Mouse (Mus musculus): ENCODE results near the gene Kctd3.
"Not testable (repeated sequence)": the region's sequence is repeated elsewhere in the genome, so short reads cannot be mapped to it uniquely, and the experiment has no call there.

Gene Kctd3

GRCm38 (mm10) chr1:189007239-189007979 is at the start of gene Kctd3:
Gene Kctd3 (minus strand): TSS chr1:189007841.
- peak; percentile 96 for DNase-seq

DNA sequence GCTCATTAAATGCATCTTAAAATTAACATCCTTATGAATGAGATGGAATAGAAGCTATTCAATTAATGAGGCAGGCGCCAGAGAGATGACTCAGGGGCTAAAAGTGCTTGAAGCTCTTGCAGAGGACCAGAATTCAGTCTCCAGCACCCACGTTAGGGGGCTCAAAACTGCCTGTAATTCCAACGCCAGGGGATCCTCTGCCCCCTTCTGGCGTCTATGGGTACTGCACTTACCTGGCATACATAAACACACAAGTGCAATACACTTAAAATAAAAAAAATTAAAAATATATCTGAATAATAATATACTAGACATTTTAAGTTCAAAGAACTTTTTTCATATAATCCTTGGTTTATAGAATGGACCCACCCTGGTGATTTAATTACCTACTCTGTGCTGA is 49.8 kb upstream of the Kctd3 start:
- DNase-seq, result no peak

GRCm38 (mm10) chr1:189055933-189056332 is 48.3 kb upstream of the Kctd3 start:
- no peak for DNase-seq

- DNase-seq, result no peak
These were observed 47.4 kb upstream of the Kctd3 start for GRCm38 (mm10) chr1:189054941-189055551.

DNA sequence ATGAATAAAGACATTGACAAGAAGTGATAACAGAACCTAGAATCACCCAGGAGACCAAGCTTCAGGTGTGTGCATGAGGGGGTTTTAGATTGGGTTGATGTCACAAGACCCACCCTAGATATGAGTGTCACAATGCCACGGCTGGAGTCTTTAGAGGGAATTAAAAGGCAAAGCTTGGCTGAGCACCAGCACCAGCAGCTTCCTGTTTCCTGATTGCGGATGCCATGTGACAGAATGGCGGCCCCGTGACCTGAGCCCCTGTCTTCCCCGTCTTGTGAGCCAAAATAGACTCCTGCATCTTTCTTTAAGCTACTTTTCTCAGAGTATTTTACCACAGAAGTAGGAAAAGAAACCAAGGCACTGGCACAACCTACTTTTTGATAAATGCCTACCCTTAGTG is 46.5 kb upstream of the Kctd3 start:
- DNase-seq, result no peak

- no peak for DNase-seq
These were observed 44.5 kb upstream of the Kctd3 start for GRCm38 (mm10) chr1:189052189-189052588.

DNA sequence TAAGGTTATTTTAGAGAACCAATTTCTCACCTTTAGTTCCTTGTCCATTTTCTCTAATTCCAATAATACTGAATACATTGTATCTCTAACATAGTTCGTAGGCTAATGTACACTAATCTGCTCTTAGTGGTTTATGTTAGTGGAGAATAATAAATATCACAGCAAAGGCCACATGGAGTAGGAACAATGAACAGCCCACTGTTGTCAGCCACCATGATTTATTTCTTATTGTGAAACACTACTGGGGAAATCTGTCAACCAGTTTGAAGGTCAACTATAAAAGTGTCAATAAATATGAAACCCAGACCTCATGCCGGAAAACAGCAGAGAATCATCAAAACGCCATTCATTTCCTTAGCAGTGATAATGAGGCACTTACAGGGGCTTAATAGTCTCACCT is 42.5 kb upstream of the Kctd3 start:
- no peak for DNase-seq

- DNase-seq, result no peak
These were observed 40.7 kb upstream of the Kctd3 start for GRCm38 (mm10) chr1:189048331-189048730.

DNA sequence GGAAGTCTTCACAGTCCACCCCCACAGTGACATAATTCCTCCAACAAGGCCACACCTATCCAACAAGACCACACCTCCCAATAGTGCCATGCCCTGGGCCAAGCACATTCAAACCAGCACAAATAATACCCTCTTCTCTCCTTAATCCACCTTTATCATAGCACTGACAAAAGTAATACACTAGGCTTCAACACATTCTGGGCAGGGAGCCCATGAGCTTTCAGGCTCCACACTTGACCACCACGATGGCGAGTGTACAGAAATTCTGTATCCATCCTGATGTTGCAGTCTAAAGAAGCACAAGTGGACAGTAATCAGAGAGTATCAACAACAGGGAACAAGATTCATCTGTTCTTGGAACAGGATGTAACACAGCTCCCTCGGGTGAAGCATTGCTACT is 40.3 kb upstream of the Kctd3 start:
- DNase-seq, result no peak

DNA sequence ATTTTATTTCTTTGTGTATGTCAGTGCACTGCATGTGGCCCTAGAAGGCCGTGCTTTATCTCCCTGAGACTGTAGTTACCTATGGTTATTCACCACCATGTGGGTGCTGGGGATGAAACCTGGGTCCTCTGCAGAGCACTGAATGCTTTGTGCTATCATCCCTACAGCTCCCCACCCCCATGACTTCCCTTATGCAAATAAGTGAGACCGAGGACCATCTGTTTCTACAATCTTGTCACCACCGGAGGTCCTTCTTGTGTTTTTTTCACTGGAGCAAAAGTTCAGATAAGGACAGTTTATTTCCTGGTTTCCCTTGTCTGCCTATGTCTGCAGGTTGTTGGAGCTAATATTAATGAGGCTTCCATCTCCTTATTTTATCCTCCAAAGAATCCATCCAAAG is 39.2 kb upstream of the Kctd3 start:
- no peak for DNase-seq

DNA sequence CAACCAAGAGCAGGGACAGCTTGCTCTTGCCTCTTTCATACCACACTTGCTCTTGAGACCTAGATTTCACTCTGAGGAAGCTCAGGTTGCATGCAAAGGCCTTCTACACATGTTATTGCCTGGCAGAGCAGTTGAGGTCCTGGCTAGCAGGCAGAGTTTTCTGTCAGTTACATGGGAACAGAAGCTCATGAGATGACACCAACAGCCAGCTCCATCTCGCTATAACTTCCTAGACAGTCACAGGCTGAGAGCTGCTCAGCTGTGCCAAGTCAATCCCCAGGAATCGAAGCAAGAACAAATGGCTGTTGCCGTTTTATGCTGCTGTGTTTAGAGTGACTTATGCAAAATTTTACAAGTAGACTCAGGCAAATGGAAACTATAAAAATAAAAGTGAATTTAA is 38.7 kb upstream of the Kctd3 start:
- no peak for DNase-seq

GRCm38 (mm10) chr1:189041261-189041660 is 33.6 kb upstream of the Kctd3 start:
- no peak for DNase-seq

DNA sequence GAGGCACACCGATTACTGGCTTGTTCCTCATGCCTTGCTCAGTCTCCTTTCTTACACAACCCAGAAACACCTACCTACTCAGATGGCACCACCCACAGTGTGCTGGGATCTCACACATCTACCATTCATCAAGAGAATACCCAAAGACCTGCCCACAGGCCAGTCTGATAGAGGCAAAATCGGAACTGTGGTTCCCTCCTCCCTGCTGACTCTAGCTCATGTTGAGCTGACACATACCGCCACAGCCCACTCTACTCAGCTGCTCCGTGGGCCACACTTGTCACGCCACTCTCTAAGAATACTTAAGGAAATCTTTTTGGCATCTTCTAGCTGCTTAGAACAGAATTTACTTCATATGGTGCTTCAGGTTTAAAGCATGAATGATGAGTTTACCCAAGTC is 31.7 kb upstream of the Kctd3 start:
- no peak for DNase-seq

GRCm38 (mm10) chr1:189032817-189033216 is 25.2 kb upstream of the Kctd3 start:
- not testable (repeated sequence) for DNase-seq

DNA sequence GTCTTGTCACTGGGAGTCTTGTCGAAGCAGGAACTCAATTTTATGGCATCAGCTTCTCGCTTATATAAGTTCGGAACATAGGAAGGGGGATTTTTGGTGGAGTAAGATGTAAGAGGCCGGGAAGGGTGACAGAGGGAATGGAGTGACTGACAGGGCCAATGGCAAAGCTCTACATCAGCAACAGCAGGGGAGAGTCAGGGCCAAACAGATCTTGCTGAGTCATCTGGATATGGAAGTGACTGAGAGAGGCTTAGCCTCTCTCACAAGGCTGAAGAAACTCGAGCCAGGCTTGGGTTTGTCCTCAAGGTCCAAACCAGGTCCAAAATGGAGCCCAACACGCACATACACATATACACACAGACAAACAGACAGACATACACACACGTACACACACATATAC is 23.3 kb upstream of the Kctd3 start:
- DNase-seq, result no peak

DNA sequence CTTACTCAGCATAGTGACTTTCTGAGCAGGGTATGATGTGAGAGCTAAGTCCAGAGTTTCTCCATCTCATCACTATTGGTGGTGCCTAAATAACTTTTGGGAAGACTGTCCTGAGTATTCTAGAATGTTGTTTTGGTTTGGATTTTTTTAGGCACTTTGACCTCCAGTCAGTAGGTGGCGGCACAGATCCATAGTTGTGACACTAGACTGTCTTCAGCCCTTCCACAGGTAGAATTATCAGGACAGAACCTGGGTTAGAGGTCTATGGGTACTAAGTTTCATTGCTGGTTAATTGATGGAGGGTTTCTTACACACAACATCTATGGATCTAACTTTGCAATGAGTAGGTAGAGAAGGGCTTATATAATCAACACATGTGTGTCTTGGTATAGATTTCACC is 20.6 kb upstream of the Kctd3 start:
- no peak for DNase-seq

DNA sequence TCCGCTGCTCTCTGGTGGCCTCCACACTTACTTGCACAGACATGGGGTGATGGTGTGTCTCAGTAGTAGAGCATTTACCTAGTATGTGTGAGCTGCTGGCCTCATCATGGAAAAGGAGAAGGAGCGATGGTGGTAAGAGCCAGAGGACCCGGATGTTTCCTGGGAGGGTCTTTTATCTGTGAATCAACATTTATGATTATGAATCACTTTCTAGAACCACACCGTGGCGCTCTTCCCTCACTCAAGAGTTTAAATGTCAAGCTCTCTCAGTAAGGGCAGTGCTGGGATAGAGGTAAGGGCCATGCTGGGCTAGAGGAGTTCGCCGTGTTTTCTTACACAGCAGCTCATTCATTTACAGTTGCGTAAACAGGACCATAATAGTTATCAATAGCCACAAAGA is 19.2 kb upstream of the Kctd3 start:
- no peak for DNase-seq

DNA sequence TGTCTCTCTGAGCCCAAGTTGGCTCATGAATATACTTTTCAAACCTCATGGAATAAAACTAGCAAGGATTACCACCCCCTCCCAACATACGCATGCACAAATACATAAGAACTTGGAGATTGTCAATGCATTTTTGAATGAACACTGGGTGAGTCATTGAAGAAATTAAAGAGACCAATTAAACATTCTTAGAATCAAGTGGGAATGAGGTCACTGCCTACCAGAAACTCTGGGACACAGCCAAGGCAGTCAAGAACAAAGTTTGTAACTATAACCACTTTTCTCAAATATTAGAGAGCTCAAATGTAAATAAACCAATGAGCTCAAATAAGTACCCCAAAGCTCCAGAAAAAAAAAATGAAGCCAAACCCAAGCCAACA is 16.1 kb upstream of the Kctd3 start:
- no peak for DNase-seq

DNA sequence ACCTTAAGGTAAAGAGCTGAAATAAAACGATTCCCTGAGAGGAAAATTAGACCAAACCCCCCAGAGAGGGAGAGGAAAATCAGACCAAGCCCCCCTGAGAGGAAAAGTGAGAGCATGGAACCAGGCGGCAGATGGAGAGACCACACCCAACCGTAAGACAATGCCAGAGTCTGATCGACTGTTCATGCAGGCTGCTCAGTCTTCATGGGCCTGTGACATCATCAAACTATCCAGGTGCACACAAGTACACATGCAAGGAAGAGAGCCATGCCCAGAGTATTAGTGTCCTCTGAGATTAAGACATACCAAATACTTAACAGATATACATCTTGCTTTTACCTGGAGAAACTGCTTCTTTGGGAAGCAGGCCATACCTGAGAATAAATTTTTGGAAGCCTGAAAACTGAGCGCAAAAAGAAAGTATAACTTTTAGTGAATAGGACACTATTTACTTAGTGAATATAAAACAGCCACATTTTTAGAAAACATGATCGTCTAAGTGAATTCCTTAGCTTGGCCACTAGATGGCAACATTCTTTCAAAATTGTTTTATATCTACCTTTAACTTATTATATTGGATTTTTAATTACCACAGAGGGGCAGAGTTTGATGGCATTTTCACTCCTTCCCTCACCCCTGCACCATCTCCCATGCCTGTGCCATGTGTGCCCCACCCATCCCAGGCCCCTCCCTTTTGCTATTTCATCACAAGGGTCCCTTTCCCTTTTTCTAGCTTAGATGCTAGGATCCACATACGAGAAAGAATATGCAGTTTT is 15.5 kb upstream of the Kctd3 start:
- DNase-seq, result no peak

- no peak for DNase-seq
These were observed 7.7 kb upstream of the Kctd3 start for GRCm38 (mm10) chr1:189015372-189015771.

- DNase-seq, result no peak
These were observed 5.9 kb upstream of the Kctd3 start for GRCm38 (mm10) chr1:189013587-189013921.

DNA sequence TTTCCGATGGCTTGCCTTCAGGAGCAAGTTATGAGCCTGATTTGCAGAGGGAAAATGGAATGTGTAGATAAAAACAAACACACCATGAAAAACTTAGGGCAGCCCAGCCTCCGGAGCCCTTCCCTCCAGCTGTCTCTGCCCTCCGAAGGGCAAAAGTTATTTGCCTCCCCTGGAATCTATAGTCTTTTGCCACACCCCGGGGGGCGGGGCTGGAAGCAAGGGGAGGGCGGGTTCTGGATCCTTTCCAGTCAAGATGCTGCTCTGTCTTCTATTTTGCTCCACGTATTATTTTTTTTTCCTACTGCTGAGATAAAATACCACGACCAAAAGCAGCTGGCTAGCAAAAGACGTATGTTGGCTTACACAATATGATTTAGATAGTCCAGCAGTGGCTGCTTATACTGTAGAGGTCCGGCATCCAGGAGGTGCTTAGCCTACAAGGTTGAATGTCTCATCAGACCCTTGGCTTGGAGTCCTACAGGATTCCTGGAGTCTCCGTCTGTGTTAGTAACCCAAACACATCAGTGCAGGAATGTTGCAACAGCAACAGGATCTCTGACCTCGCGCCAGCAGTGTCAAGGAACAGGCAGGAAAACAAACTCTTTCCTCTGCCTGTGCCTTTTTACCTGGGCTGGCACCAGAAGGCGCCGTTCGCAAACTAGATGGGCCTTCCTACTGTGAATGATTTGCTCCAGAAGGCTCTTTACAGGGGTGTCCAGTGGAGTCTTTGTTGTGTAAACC is 5.4 kb upstream of the Kctd3 start:
- no peak for DNase-seq

- DNase-seq, result no peak
These were observed 3.0 kb upstream of the Kctd3 start for GRCm38 (mm10) chr1:189010671-189011070.

DNA sequence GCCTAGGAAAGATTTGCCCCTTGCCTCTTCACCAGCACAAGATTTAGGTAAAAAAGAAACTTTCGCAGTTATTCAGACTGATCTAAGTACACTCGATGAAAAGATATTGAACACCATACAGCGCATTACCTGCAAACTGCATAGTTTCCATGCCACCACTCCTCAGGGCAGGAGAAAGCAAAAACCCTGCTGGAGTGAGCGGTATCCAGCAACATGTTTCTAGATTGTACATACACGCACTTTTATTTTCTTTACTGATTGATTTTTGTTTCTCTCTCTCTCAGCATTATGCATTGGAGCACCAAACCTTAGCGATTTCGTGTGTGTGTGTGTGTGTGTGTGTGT is 311 bp upstream of the Kctd3 start:
- DNase-seq, result no peak

Measured in thymus, postnatal 25 days (tissue).